Mouse (Mus musculus) neutrophil, adult 5-6 weeks (primary cell): ENCODE results near the gene Ap5b1. TPM values are rescaled to one million over a fixed set of nuclear protein-coding genes. Genes with fewer than 3 reads are reported as not detected.

ENCODE experiments used
- ATAC-seq: fragments of 151-379, 151-347 bp; 2 replicates; pipeline ENCODE4 v1.8.0; 2017; ENCODE audit warnings: mild to moderate bottlenecking, moderate TSS enrichment; ENCODE audit not compliant: insufficient number of reproducible peaks, poor library complexity, low FRiP score, severe bottlenecking; ENCODE audit errors: extremely low read depth
- total RNA-seq: library from RNA; stranded (forward); fragments of 200-1000 nt; gene quantifications from 2 replicates; pipeline ENCODE4 v1.2.3, GENCODE M21; 2017

The Ap5b1 gene
- total RNA-seq, 1 experiment from 2014 or later, result 18.0 TPM

DNA sequence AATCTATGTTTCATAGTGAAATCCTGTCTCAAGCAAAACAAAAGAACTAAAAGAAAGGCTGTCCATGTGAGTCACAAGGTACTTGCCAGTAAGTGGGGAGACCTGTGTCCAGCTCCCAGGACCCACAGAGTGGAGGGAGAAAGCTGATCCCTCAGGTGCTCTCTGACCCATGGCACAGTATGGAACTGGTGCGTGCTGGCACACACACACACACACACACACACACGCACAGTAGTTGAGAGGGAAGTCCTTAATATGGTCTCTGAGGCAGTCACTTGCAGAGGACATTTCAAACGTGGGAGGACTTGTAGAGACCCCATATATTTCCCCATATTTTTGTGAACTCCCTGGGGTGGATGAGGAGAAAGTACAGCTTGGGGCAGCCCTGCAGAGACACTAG lies 5.9 kb upstream of the Ap5b1 start:
- ATAC-seq, result no peak

DNA sequence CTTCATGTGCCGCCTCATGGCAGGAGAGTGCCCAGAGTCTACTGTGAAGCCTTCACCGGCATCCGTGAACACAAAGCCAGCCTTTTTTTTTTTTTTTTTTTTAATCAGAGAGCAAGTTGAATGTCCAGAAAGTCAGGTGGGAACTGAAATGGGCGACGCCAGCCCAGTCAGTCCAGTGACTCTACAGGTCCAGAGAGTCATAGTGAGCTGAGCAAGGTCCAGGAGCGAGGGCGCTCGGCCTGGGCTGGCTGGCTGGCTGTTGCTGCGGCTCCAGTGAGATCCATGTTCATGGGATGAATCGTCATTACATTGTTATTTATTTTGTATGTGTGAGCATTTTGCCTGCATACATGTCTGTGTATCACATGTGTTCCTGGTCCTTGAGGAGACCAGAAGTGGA lies 5.0 kb upstream of the Ap5b1 start:
- no peak for ATAC-seq

DNA sequence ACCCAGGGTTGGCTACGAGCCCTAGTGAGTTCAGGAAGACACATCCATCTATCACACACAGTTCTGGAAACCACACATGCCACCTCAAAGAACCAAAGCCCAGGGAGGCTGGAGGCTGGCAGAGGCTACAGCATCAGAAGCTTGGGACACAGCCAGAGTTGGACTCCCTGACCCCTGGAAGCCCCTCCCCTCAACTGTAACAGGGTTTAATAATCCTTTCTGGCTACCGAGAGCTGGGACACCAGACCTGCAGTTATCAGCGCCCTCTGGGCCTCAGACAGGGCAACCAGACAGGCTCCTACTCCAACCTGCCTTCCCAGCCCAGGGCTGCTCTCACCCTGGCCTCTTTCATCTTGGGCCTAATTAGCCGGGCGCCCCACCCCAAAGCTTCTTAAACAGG lies 1.5 kb upstream of the Ap5b1 start:
- ATAC-seq, result no peak

DNA sequence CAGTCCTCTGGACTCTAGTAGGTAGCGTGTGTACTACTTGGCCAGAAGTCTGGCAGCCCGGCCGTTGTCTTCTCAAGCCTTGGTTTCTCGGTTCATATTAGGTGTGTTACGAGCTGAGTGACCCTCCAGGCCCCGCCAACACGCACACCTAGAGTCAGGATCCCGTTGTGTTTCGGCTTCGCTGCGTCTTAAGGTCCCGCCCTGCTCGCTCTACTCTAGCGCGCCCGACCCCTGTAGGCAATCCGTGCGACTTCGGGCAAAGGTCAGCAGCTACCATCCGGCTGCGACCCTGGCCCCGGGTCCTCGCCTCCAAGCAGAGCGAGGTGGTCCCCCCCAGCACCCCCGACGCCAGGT lies 668 bp upstream of the Ap5b1 start:
- no peak for ATAC-seq

DNA sequence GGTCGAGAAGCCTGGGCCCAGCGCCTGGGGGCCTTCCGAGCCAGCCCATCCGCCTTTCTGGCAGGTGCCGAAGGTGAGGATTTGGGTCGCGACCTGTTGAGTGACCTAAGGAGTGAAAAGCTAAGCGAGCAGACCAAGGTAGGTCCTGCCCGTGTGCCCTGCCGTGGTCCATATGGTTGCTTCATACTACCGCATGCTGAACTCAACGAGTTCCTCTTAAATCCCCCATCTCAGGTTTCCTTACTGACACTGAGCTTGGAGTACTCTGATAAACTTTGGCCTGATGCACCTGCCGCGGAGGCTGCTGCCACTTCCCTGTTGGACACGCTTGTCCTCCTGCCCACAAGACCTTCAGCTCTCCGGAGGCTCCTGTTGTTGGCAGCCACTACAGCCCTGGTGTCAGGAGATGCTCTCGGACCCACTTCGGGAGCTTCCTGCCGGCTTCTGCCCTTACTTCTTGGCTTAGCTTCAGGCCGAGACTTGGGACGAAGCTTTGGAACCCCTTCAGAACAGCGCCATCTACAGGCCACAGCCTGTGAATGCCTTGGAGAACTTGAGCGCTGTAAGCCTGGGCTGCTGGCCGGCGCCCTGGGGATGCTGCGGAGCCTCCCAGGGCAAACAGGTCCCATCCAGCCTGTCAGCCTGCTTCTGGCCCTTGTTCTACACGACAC lies 780 bp downstream of the Ap5b1 start:
- ATAC-seq, result peak; percentile 40

DNA sequence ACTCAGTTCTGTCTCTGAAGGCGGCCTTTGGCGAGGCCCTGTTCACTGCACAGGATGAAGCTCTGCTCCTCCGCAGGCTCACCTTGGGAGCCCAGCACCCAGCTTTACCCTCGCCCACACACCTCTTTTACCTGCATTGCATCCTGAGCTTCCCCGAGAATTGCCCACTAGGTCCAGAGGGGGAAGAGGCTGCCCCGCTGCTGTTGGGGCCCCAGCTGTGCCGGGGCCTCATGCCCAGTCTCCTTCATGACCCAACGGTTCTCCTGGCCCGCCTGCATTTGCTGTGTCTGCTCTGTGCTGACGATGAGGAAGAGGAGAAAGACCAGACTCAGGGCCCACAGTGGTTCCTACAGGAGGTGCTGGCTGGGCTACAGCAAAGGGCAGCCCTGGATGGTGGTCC lies 1.7 kb downstream of the Ap5b1 start:
- no peak for ATAC-seq

DNA sequence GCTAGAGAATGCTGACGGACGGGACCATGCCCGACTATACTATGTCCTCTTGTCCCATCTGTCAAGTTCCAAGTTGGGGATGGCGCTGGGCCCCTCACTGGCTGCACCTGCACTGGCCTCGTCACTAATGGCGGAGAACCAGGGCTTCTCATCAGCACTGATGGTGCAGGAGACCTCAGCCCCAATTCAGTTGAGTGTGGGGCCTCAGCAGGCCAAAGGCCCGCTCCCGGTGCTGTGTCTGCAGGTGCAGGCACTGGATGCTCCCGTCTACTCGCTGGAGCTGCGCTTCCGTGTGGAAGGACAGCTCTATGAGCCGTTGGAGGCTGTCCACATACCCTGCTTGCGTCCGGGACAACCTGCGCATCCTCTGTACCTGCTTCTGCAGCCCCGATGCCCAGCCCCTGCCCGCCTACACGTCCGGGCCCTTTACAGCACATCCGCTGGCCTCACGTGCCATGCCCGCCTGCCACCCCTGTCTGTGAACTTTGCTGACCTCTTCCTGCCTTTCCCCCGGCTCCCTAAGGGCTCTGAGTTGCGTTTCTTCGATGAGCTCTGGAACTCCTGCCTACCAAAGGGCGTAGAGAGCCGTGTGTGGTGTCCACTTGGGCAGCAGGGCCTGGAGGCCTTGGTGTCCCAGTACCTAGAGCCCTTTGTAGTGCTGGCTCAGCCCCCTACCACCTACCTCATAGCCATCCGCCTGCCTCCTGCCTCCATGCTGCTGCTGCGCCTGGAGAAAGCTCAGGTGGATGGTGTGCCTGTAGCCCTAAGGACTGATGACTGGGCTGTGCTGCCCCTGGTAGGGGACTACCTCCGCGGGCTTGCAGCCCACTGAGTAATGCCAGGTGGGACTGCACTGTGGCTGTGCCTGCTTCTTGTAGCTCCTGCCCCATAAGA lies 2.8 kb downstream of the Ap5b1 start:
- ATAC-seq, result no peak

DNA sequence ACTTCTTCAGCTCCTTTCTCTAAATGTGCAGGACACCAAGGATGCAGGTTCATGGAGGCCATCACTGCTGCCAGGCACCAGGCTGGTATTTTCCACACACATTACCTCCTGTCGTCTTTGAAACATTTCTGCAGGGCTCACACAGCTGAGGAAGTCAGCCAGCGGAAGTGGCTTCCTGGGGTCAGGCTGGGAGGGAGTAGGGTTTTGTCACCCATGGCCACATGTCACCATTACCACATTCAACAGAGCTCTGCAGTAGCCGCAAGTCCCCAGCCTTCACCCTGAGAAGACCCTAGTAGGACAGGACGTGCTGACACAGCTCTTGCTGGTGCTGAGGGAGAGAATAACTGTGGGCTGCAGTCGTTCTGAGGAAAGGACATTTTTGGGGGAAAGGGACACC lies 4.0 kb downstream of the Ap5b1 start:
- ATAC-seq, result peak; percentile 44; the same call in 1 of the 2 replicates

DNA sequence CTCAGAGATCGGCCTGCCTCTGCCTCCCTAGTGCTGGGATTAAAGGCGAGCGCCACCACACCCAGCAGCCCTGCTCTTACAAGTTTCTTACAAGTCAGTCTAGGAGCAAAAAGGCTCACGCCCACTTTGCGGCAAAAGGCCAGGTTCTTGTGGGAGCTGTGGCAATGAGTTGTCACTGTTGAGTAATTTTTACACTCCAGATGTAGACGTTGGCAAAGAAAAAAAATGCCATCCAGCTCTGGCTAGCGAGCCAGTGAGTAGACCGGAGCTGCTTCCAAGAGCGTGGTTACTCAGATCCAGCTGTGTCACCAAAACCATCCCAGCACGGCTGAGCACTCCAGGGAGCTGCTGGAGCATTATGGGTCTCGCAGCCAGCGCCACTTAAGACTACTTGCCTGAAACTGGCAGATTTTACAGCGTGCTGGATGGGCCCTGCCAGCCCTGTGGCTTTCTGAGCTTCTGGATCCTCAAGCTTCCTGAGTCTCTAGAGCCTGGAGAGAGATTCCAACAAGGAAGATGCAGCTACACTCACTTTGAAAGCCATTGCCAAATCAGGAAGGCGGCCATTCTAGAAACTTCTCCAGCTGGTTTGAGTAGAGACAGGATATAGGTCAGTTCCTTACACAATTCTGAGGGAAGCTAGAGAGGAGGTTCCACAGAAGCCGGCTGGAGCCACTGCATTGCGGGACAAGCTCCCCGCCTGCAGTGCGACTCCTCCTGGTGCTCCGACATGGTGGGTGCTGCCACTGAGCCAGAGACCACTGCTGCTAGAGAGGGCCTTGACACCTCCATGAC lies 4.7 kb downstream of the Ap5b1 start:
- ATAC-seq, result peak; percentile 13; the same call in 1 of the 2 replicates

DNA sequence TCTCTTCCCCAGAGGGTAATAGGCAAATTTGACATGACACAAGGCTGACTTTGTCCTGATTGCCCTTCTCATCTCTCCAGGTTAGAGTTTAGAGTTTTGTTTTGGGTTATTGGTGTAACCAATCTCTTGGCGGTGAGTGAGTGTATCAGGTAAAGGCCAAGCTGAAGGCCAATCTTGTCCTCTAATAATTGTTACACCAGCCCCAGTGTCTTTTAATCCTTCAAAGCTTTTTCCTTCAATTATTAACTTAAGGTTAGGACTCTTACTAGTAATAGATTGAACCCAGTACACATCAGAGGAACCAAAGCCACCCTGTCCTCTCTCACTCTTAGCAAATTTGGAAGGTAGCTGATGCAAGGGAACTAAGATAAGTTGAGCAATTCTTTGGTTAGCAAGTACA lies 7.5 kb downstream of the Ap5b1 start:
- ATAC-seq, result no peak

DNA sequence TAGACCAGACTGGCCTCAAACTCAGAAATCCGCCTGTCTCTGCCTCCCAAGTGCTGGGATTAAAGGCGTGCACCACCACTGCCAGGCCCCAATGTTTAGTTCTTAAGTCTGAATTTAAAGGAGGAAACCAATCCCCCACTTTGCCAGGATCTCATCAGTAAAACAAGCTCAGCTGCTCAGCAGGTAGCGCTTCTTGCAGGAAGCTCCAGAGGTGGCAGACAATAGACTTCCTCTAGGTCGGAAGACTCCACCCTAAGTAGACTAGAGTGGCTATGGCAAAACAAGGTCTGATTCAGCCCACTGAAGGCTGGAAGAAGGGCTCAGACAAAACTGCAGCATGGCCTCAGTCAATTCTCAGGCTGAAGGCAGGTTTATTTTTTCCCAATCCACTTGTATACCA lies 12.1 kb downstream of the Ap5b1 start:
- no peak for ATAC-seq

DNA sequence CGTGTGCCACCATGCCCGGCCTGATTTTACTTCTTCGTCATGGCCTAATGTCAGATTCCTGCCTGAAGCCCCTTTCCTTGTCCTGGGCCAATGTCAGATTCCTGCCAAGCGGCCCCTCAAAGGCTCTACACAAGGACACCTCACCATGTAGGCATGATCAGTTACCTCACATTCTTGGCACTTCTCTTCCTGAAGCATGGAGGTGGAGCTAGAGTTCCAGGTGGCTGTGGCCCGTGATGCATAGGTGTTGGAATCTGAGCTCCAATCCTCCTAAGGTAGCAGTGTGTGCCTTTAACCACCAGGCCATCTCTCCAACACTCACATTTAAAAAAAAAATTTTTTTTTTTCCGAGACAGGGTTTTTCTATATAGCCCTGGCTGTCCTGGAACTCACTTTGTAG lies 13.0 kb downstream of the Ap5b1 start:
- no peak for ATAC-seq

DNA sequence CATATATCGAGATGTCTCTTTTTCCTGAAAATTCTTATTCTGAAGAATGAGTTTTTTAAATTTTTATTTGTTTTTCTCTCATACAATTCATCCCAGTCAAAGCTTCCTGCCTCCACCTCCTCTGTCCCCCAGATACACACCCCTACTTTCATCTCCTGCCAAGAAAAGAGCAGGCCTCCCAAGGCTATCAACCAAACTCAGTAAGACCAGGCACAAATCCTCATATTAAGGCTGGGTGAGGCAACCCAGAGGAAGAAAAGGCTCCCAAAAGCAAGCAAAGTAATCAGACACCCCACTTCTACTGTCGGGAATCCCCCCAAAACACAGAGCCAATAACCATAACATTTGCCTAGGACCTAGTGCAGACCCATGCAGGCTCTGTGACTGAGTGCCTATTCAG lies 14.2 kb downstream of the Ap5b1 start:
- no peak for ATAC-seq

DNA sequence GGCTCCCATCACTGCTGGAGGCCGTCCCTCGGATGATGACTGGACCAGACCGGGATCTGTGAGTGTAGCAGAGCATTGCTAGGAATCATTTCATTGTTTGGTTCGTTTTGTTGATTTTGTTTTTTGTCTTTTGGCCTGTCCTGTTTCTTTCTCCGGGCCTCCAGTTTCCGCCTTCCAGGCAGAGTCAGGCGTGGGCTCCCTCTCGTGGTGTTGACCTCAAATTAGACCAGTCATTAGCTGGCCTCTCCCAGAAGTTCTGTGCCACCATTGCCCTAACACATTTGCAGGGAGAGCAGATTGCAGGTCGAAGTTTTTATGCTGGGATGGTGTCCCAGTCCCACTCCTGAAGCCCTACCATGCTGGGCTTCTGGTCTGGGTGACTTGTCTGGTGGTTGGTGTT lies 21.3 kb downstream of the Ap5b1 start:
- no peak for ATAC-seq

DNA sequence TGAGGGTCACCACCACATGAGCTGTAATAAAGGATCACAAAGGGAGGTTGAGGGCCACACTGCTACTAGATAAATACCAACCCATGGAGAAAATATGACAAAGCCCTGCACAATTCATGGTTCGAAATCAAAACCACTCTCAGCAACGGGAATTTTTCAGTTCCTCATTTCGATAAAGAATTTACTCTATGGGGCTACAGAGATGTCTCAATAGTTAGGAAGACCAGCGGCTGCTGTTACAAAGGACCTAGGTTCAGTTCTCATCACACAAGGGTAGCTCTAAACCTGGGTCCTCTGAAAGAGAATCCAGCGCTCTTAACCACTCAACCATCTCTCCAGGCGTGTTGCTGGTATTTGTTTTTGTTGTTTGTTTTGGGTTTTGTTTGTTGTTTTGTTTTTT lies 24.1 kb downstream of the Ap5b1 start:
- no peak for ATAC-seq

DNA sequence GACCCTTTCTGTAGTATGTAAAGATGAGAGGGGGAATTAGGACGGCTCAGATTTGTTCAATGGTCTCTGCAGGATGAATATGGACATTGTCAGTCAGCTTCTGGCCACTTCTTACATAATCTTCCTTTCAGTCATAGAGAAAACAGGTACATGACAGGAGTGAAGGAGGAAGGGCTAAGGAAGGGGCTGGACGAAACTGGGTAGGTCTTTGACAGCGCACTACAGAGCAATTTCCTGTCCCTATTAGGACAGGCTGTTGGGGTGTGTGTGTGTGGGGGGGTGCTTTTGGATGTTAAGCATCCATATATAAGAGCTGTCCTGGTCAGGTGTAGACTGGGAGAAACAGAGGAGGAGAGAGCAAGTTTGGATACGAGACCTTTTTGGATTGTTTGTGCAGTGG lies 31.4 kb downstream of the Ap5b1 start:
- ATAC-seq, result no peak

DNA sequence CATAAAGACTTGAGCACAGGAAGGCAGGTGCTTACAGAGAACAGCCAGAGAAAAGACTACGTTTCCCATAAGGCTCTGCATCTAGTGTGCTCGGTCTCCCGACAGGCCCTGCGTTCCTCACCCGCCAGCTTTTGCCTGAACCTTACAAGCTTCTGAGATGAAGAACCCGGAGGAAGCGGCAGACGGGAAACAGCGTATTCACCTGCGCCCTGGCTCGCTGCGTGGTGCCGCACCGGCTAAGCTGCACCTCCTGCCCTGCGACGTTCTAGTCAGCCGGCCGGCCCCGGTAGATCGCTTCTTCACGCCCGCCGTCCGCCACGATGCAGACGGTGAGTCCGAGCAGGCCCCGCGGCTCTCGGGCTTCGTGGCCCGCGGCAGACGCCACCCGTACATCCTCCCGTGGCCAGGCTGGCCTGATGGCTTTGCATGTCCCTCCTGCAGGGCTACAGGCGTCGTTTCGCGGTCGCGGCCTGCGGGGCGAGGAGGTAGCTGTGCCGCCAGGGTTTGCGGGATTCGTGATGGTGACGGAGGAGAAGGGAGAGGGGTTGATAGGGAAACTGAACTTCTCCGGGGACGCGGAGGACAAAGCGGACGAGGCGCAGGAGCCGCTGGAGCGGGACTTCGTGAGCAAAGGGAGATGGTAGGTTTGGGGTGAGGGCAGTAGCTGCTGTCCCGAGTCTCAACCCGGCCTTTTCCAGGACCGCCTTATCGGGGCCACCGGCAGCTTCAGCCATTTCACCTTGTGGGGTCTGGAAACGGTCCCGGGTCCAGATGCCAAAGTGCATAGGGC lies 34.1 kb downstream of the Ap5b1 start, which contains the start of gene Rnaseh2c:
Gene Rnaseh2c, plus strand, starts transcription at position 122 of the 790 bp plus-strand sequence.
- ATAC-seq, result peak; percentile 91

DNA sequence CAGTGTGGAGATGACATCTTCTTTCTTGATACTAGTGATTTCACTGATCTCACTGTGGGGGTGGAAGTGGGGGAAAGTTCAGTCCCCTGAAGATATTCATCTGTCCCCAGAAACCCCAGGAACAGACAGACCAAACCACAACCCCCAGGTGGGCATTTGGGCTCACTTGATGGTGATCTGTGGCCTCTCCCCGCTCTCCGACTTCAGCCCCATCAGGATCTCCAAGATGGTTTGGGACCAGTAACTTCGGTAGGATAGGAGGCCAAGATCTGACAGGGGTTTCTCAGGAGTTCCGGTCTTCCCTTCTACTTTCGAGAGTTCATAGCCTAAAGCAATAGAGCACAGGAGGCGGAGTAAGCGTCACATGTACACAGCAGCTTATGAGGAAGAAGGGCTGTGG lies 35.8 kb downstream of the Ap5b1 start:
- no peak for ATAC-seq

DNA sequence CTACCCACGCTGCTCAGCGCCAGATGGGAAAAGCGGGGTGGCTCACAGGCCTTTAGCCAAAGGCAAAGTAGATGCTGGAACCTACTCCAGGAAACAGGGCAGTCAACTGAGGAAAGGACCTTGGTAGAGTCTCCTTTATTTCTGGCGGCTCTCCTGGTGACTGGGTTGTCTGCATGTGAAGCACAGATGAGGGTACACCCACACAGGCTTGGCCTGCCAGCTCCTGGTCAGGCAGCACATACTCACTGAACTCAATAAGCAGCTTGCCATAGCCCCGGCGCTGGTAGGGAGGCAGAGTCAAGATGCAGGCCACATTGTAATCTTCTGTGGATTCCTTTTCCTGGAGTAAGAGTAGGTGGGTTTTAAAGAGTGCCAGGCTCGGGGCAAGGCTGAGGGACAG lies 37.3 kb downstream of the Ap5b1 start:
- no peak for ATAC-seq
